Mouse (Mus musculus): ENCODE results near the gene Aars2. TPM values are rescaled to one million over a fixed set of nuclear protein-coding genes. Genes with fewer than 3 reads are reported as not detected.

The Aars2 gene
- total RNA-seq (2023): 17.9 TPM

DNA sequence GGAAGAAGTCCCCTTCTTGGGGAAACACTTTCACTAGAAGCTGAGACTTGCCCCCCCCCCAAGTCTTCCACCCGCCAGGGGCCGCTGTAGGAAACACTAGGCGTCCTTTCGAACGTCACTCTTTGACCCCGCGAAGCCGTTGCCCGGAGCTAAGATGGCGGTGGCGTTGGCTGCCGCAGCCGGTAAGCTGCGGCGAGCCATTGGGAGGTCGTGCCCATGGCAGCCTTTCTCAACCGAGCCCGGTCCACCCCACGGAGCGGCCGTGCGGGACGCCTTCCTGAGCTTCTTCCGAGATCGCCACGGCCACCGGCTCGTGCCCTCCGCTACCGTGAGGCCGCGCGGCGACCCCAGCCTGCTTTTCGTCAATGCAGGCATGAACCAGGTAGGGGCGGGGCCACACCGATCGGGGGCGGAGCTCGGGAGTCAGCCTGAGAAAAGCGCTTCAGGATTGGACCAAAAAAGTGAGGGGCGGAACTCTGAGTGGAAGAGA, at the start of gene Aars2:
Gene Aars2 (plus strand): TSS at position 142 of the 490 bp plus-strand sequence.

DNA sequence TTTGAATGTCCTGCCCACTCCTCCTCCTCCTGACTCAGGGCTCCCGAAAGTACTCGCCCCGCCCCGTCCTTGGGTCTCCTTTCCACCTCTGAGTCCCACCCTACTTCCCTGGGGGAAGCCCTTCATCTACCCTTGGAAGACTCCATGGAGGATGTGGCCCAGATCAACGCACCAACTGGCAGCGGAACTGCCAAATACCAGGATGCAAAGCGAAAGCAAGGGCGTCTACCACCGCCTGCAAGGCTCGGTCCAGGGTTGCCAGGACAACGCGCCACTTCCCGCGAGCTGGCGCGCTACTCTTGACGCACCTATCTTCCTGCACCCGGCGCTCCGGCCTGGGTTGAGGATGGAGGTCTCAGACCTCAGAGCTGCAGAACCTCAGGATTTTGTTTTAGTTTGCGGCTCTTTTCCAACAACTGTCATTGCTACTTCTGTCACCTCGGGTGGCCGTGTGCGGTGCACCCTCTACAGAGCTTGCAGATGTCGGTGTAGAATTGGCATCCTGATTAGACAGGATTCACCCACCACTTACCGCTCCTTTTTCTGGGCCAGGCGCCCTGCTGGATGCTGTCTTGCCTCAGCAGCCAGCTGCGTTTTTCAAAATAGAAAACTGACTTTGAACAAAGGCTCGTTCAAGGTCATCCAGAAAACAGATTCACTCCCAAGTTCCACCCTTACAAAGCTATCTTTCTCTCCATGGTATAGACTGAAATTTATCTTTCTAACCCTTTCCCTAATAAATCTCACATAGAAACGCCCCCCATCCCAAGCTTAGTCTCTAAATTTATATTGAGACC, 31.8 kb upstream of the Aars2 start, which contains the start of gene Spats1:
Gene Spats1 (minus strand): TSS at position 747 of the 797 bp plus-strand sequence.

DNA sequence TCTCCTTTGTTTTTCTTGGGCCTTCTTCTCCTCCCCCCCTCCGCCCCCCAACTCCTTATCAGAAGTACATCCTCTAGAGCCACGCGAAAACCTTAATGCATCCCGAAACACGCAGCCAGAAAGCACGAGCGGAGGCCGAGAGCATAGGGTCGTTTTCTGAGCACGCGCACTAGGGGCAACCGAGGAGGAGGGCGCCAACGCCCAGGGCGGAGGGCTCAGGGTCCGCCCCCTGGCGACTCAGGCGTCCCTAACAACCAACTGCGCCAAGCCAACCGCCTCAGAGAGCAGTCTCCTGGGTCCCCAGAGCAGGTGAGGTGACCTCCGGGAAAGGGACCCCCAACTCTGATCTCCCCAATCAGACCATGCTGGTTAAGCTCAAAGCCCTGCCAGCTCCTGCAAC, 16.6 kb downstream of the Aars2 start, which contains the start of gene Tcte1:
Gene Tcte1 (plus strand): TSS at position 172 of the 400 bp plus-strand sequence.

DNA sequence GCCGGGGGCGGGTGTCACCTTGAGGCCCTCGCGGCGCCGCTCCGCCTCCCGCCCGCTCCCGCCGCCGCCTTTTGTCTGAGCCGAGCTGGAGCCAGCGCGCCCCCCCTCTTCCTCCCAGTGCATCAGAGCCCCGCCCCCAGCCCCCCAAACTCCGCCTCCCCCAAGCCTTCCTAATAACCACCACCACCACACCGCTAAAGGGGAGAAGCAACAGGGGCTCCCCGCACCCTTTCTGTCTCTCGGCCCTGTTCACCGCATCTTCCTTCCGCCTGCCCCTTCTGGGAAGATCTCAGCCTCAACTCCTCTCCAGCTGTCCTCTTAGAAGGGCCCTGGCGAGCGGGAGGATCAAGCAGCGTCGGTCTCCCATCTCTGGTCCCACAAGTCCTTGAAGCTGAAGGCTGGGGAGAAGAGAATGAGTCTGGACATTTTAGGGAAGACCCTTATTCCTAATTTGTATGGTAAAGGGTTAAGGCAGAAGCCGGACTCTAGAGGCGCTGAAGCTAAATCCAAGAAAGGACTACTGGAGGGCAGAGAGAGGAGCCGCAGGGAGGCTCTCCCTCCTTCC, 43.1 kb downstream of the Aars2 start, which contains the start of gene Tmem151b:
Gene Tmem151b (minus strand): TSS at position 61 of the 565 bp plus-strand sequence.

DNA sequence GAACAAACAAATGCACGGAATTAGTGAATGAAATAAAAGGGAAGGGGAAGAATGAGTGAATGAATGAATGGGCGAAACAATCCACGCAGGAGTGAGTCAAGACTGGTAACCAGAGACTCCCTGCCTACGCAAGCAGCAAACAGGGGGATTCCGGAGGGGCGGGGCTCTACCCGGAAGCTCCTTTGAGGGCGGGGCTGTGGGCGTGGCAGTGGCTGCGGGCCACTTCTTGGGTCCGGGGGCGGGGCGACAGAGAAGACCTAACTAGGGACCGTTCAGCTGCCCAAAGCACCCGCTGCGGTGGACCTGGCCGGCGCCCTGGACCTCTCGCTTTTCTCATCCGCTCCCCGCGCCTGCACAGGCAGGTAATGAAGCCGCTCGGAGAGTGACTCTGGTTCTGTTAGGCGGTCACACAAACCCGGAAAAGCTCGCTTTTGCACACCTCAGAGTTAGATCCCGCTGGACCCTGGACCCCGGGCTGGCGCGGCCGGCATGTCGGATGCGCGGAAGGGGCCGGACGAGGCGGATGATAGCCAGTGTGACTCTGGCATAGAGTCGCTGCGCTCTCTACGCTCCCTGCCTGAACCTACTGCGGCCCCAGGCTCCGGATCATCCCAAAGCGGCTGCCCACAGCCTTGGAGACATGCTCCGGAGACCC, 48.9 kb downstream of the Aars2 start, which contains the start of gene Nfkbie:
Gene Nfkbie (plus strand): TSS at position 252 of the 655 bp plus-strand sequence.

DNA sequence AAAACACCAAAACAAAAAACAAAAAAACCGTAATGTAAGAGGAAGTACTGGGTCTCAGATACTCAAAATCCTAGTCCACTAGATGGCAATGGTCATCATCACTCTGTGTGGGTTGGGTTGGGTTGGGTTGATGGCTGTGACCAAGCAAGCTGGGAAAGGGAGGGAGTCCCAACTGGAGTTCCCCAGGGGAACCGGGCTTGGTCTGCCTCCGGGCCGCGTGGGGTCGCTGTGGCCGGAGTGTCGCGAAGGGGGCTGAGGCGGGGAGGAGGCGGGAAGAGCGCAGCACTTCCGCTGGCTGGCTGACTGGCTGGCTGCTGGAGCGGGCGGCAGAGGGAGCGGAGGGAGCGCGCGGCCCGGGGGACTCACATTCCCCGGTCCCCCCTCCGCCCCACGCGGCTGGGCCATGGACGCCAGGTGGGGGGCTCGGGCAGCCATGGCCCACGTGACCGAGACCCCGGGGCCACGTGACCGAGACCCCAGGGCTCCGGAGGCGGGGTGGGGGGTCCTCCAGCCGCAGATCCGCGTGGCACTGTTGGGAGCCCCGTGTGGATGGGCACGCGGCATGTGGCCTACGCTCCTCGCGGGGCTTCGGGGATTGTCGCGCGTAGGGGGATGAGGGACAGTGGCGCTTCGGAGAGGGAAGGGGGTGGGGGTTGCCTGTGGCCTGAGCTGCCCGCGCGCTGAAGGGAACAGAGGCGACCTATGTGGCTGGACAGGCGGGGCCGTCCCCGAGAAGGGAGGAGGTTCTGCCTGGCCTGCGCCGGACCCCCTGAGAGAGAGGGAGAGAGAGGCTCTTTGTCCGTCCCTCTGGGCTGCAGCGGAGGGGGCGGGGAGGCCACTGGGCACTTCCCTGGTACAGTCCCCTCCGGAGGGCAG, 57.3 kb downstream of the Aars2 start, which contains the start of gene Slc35b2:
Gene Slc35b2 (plus strand): TSS at position 220 of the 876 bp plus-strand sequence.

Other genes with a start within 250 kb of the Aars2 start
- 83.4 TPM for gene Cdc5l, start 73.1 kb upstream of the Aars2 start, total RNA-seq (2023)
- not detected for gene Spats1, start 31.4 kb upstream of the Aars2 start, total RNA-seq (2023)
- gene Tcte1, start 16.6 kb downstream of the Aars2 start, total RNA-seq (2023): not detected
- 0.12 TPM for gene Tmem151b, start 42.8 kb downstream of the Aars2 start, total RNA-seq (2023)
- 36.3 TPM for gene Nfkbie, start 48.9 kb downstream of the Aars2 start, total RNA-seq (2023)
- 21.3 TPM for gene Slc35b2, start 57.0 kb downstream of the Aars2 start, total RNA-seq (2023)
- gene Hsp90ab1, start 66.4 kb downstream of the Aars2 start, total RNA-seq (2023): 1,076 TPM
- 25.8 TPM for gene Slc29a1, start 92.8 kb downstream of the Aars2 start, total RNA-seq (2023)
- gene Mymx, start 95.3 kb downstream of the Aars2 start, total RNA-seq (2023): not detected
- not detected for gene Capn11, start 152.5 kb downstream of the Aars2 start, total RNA-seq (2023)
- 29.8 TPM for gene Mrpl14, start 179.5 kb downstream of the Aars2 start, total RNA-seq (2023)
- 42.4 TPM for gene Tmem63b, start 180.1 kb downstream of the Aars2 start, total RNA-seq (2023)
- not detected for gene 1600014C23Rik, start 227.0 kb downstream of the Aars2 start, total RNA-seq (2023)

Measured in CD4-positive naive resting alpha-beta T cell, adult 57 days (primary cell).